Mouse (Mus musculus) midbrain, embryonic 14.5 days (tissue): Measurements from ENCODE around the gene Egf. TPM values are rescaled to one million over a fixed set of nuclear protein-coding genes. Genes with fewer than 3 reads are reported as not detected.
A peak's percentile ranks its signal among the peaks of the same experiment; 100 is the strongest.

ENCODE experiments used
- ATAC-seq: fragments of 200-750 bp; cut with Nextera tagmentation; 2 replicates; pipeline ENCODE4 v1.8.0; 2017; ENCODE audit warnings: moderate number of reproducible peaks, moderate library complexity; ENCODE audit not compliant: low FRiP score, low TSS enrichment
- DNase-seq: peaks from one replicate; pipeline ENCODE4 v3.0.0-alpha.2; 2015
- H3K27ac ChIP-seq: fragments of 300-500 bp; sonication (generic); replicated peaks from 2 replicates; pipeline ENCODE4 v1.5.1; 2014; ENCODE audit warnings: mild to moderate bottlenecking, low read depth, low read length, moderate library complexity
- H3K27me3 ChIP-seq: fragments of 300-500 bp; sonication (generic); 2 replicates; pipeline ENCODE4 v1.6.1; 2014; ENCODE audit warnings: low read length, control low read depth, mixed read lengths; ENCODE audit not compliant: control insufficient read depth, insufficient read depth
- H3K36me3 ChIP-seq: fragments of 300-500 bp; sonication (generic); 2 replicates; pipeline ENCODE4 v1.6.1; 2014; ENCODE audit warnings: low read length, control low read depth; ENCODE audit not compliant: control insufficient read depth, insufficient read depth
- H3K4me1 ChIP-seq: fragments of 300-500 bp; sonication (generic); 2 replicates; pipeline ENCODE4 v1.6.1; 2014; ENCODE audit warnings: mild to moderate bottlenecking, antibody characterized with exemption, low read length, control low read depth; ENCODE audit not compliant: control insufficient read depth, insufficient read depth
- H3K4me2 ChIP-seq: fragments of 300-500 bp; sonication (generic); 2 replicates; pipeline ENCODE4 v1.6.1; 2014; ENCODE audit warnings: mild to moderate bottlenecking, low read length, moderate library complexity
- H3K4me3 ChIP-seq: fragments of 300-500 bp; sonication (generic); replicated peaks from 2 replicates; pipeline ENCODE4 v1.5.1; 2014; ENCODE audit warnings: low read depth, low read length
- H3K9ac ChIP-seq: fragments of 300-500 bp; sonication (generic); replicated peaks from 2 replicates; pipeline ENCODE4 v1.6.1; 2014; ENCODE audit warnings: mild to moderate bottlenecking, low read length, moderate library complexity
- H3K9me3 ChIP-seq: fragments of 300-500 bp; sonication (generic); 2 replicates; pipeline ENCODE4 v1.6.1; 2016; ENCODE audit warnings: low read length, control low read depth, mixed read lengths; ENCODE audit not compliant: control insufficient read depth
- WGBS: fragments of 180-500 bp; shearing (Covaris S2); extraction: QIAGEN DNeasy Blood & Tissue Kit; methylation state at CpG from one replicate; pipeline ENCODE4 v1.1.7; 2014; 5-methylcytosine and 5-hydroxymethylcytosine counted together
- polyA plus RNA-seq: library from polyadenylated mRNA; unstranded; fragments of >200 nt; fragmentation: Nextera tagmentation; extraction: Ambion mirVana; gene quantifications from 2 replicates; pipeline ENCODE4 v1.2.1, GENCODE M21; 2014

The Egf gene
- polyA plus RNA-seq, 1 experiment from 2014 or later: 1.8 TPM

GRCm38 (mm10) chr3:129697691-129698090 lies 57.4 kb downstream of the Egf start:
- H3K27me3 ChIP-seq: no peaks in the 10 kb centered on the region
- no peak overlapping the region for H3K9ac ChIP-seq

DNA sequence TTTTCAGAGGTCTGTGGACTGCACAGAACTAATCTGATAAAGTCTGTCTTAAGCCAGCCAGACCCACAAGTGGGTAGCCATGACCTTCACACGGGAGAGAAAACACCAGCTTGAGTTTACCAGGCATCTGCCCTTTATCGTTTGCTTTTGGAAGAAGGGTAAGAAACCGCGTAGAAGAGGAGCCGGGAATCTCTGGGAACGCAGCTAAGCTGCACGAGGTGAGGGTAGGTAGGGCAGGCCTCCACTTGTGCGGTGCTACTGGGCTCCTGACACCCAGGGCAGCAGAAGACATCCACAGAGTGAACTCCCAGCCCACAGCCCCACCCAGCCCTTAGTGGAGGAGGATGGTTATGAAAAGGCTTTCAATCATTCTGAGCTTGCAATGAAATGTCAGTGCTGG lies 59.2 kb downstream of the Egf start:
- no peaks in the 10 kb centered on the region for H3K9me3 ChIP-seq
- 87% methylated on average over 8 of the region's 8 CpGs for WGBS
- ATAC-seq: no peak

More at GRCm38 (mm10) chr3:129697691-129698090, 57.4 kb downstream of the Egf start:
- Histone ChIP-seq H3K4me1 (no peaks in the 10 kb centered on the region), H3K36me3 (0 out of 2 replicates have a peak, but pooled peaks cover 5% of the 10 kb centered on the region), H3K9me3 (no peaks in the 10 kb centered on the region), H3K4me3 (no peak overlapping the region), H3K27ac (no peak overlapping the region), H3K4me2 (no peak overlapping the region)
- no peak for ATAC-seq
- 89% methylated on average over 10 of the region's 10 CpGs for WGBS
- no peak for DNase-seq

GRCm38 (mm10) chr3:129693581-129693980 lies 61.5 kb downstream of the Egf start:
- Histone ChIP-seq H3K4me2 (no peak overlapping the region), H3K4me3 (no peak overlapping the region), H3K4me1 (no peaks in the 10 kb centered on the region), H3K9ac (no peak overlapping the region), H3K36me3 (no peaks in the 10 kb centered on the region), H3K9me3 (no peaks in the 10 kb centered on the region), H3K27me3 (no peaks in the 10 kb centered on the region), H3K27ac (no peak overlapping the region)
- no peak for ATAC-seq
- DNase-seq: no peak
- WGBS: 51% methylated on average over 4 of the region's 4 CpGs

More for the DNA sequence above, 59.2 kb downstream of the Egf start:
- Histone ChIP-seq H3K4me3 (no peak overlapping the region), H3K27ac (no peak overlapping the region), H3K9ac (no peak overlapping the region), H3K4me1 (no peaks in the 10 kb centered on the region), H3K4me2 (no peak overlapping the region), H3K27me3 (no peaks in the 10 kb centered on the region), H3K36me3 (no peaks in the 10 kb centered on the region)
- no peak for DNase-seq

DNA sequence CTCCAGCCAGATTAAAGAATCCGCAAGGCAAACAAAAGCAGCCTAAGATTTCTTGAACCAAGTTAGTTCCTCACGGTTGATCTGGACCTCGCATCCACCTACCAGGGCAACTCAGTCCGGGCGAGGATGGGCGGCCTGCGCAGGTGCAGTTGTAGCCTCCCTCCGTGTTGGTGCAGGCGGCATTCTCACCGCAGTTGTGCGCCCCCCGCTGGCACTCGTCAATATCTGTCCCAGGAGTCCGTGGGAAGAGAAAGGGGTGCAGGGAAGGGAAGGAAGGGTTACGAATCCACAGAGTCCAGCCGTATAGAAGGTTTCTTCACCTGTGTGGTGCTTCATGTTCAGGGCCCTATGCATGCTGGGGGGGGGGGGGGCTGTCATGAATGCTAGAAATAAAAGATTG lies 62.3 kb downstream of the Egf start:
- Histone ChIP-seq H3K9ac (no peak overlapping the region), H3K9me3 (no peaks in the 10 kb centered on the region), H3K27ac (no peak overlapping the region), H3K27me3 (no peaks in the 10 kb centered on the region), H3K36me3 (no peaks in the 10 kb centered on the region), H3K4me1 (no peaks in the 10 kb centered on the region), H3K4me2 (no peak overlapping the region), H3K4me3 (no peak overlapping the region)
- 56% methylated on average over 16 of the region's 16 CpGs for WGBS
- ATAC-seq: no peak
- DNase-seq: no peak

- Histone ChIP-seq H3K27me3 (no peaks in the 10 kb centered on the region), H3K9me3 (no peaks in the 10 kb centered on the region), H3K9ac (no peak overlapping the region), H3K36me3 (no peaks in the 10 kb centered on the region), H3K27ac (no peak overlapping the region), H3K4me2 (no peak overlapping the region), H3K4me3 (no peak overlapping the region), H3K4me1 (no peaks in the 10 kb centered on the region)
- ATAC-seq: no peak
- DNase-seq: no peak
- 74% methylated on average over 5 of the region's 5 CpGs for WGBS
Observed at GRCm38 (mm10) chr3:129687429-129687828, 67.7 kb downstream of the Egf start.

DNA sequence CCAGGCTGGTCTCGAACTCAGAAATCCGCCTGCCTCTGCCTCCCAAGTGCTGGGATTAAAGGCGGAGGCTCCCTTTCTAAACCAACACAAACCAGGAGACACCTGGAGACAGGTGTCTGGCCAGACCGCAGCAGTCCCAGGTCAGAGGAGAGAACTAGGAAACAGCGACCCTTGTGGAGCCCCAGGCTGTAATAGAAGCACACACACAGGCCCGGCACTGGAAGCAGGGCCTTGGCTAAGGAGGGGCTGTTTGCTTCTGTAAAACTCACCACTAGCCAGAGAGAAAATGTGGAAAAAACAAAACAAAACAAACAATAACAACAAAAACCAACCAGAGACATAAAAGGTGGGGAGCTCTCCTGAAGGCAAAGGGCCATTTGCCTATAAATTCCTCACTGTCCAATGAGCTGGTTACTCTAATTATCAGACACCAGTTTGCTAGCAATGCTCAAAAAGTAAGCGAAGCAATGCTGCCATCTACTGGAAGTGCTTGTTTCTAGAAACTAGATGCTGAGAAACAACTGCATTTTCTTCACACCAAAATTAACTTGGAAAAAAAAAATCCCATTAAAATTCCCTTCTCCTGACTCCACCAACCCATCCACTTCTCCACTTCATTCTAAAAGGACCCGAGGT lies 68.3 kb downstream of the Egf start:
- Histone ChIP-seq H3K27ac (no peak overlapping the region), H3K9me3 (no peaks in the 10 kb centered on the region), H3K9ac (no peak overlapping the region), H3K4me2 (no peak overlapping the region), H3K36me3 (no peaks in the 10 kb centered on the region), H3K4me1 (no peaks in the 10 kb centered on the region), H3K27me3 (no peaks in the 10 kb centered on the region), H3K4me3 (no peak overlapping the region)
- peak; percentile 95 for DNase-seq
- 54% methylated on average over 8 of the region's 8 CpGs for WGBS
- ATAC-seq: peak; percentile 53; the same call in 1 of the 2 replicates

- no peaks in the 10 kb centered on the region for H3K9me3 ChIP-seq
- H3K9ac ChIP-seq: no peak overlapping the region
- no peaks in the 10 kb centered on the region for H3K27me3 ChIP-seq
- 90% methylated on average over 12 of the region's 12 CpGs for WGBS
- H3K27ac ChIP-seq: no peak overlapping the region
- ATAC-seq (no peak), DNase-seq (no peak)
- no peak overlapping the region for H3K4me2 ChIP-seq
- no peaks in the 10 kb centered on the region for H3K4me1 ChIP-seq
- no peaks in the 10 kb centered on the region for H3K36me3 ChIP-seq
- no peak overlapping the region for H3K4me3 ChIP-seq
Observed at GRCm38 (mm10) chr3:129686196-129686595, 68.9 kb downstream of the Egf start.

- Histone ChIP-seq H3K27ac (no peak overlapping the region), H3K4me1 (no peaks in the 10 kb centered on the region), H3K9ac (no peak overlapping the region), H3K36me3 (no peaks in the 10 kb centered on the region), H3K27me3 (no peaks in the 10 kb centered on the region), H3K4me2 (no peak overlapping the region), H3K9me3 (no peaks in the 10 kb centered on the region), H3K4me3 (no peak overlapping the region)
- DNase-seq (no peak), ATAC-seq (no peak)
- 91% methylated on average over 10 of the region's 10 CpGs for WGBS
Observed at GRCm38 (mm10) chr3:129683060-129683679, 71.9 kb downstream of the Egf start.

DNA sequence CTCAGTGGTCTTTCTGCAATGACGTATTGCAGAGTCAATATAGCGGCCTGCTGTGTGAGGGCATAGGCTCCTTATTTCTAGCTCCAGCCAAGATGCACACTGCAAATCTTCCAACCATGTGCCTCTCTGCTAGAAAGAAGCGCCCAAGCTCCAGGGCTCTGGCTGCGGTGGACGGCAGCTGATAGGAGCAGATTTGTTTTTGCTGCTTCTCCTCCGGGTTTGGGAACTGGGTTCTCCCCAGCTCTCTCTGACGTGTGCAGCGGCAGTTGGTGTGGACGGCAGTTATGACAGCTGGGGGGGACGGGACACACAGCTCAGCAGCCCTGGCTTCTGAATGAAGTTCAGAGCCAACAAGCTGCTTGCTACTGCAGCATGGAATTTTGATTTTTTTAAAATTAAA lies 72.7 kb downstream of the Egf start:
- ATAC-seq: no peak
- Histone ChIP-seq H3K4me2 (no peak overlapping the region), H3K4me3 (no peak overlapping the region), H3K27me3 (no peaks in the 10 kb centered on the region), H3K4me1 (no peaks in the 10 kb centered on the region), H3K36me3 (no peaks in the 10 kb centered on the region), H3K9ac (no peak overlapping the region), H3K9me3 (no peaks in the 10 kb centered on the region), H3K27ac (no peak overlapping the region)
- no peak for DNase-seq
- 92% methylated on average over 10 of the region's 10 CpGs for WGBS
